Mouse (Mus musculus) kidney, adult 2 months (tissue): ENCODE measurements around the gene Hlf.

Experiments used
- CTCF ChIP-seq: fragments of 200-500 bp; conservative IDR thresholded peaks from 2 replicates; pipeline ENCODE4 v1.5.1; 2011; ENCODE audit warnings: low read depth, mild to moderate bottlenecking, control low read depth, low read length, moderate library complexity, mixed read lengths; ENCODE audit not compliant: insufficient read depth, insufficient read length
- POLR2A ChIP-seq: fragments of 200-500 bp; IDR thresholded peaks from one replicate; pipeline ENCODE4 v1.6.1; 2011; ENCODE audit warnings: low read depth, low read length, control low read depth

- TF ChIP-seq CTCF (no peak), POLR2A (no peak)
These were observed 19.1 kb downstream of the Hlf start for GRCm38 (mm10) chr11:90371470-90372100.
